Mouse (Mus musculus): ENCODE measurements around the gene Lsm8.

- TF ChIP-seq CTCF (IDR thresholded peaks at IDR 0.05; ENCODE audit: insufficient read depth, low read length), result no peak
- TF ChIP-seq POLR2A (IDR thresholded peaks at IDR 0.05; ENCODE audit: borderline replicate concordance, extremely low read depth, low read depth, low read length), result no peak
Observed at GRCm38 (mm10) chr6:18855323-18855722, 6.9 kb downstream of the Lsm8 start.

All from lung, adult 2 months (tissue).